Mouse (Mus musculus) thymus, postnatal 4 days (tissue): ENCODE measurements around the gene Fam89a.
A peak's percentile ranks its signal among the peaks of the same experiment; 100 is the strongest.

Experiments
- DNase-seq: peaks from one replicate; pipeline ENCODE4 v3.0.0; 2021

Fam89a gene

DNA sequence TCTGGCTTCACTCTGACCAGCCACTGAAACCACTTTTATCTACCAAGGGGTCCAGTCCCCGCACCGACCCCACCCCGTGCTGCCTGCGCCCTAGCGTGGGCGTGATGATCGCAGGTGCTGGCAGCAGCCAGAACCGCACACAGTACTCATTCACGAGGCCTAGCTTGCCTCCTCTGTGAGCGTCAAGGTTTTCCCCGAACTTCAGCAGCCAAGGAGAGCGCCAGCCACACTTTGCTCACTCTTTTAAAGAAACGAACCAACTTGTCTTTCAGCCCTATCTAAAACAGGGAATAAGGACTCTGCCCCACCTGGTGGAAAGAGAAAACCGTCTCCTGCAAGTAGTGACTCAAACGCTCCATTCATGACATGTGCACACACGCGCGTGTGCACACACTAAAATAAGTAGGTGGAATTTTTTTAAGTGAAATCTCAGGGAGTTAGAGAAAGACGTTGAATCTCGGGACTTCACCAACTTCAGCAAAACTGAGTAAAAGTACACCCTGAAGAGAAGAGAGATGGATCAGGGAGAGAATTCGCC lies 762 bp upstream of the Fam89a start:
- no peak for DNase-seq

DNA sequence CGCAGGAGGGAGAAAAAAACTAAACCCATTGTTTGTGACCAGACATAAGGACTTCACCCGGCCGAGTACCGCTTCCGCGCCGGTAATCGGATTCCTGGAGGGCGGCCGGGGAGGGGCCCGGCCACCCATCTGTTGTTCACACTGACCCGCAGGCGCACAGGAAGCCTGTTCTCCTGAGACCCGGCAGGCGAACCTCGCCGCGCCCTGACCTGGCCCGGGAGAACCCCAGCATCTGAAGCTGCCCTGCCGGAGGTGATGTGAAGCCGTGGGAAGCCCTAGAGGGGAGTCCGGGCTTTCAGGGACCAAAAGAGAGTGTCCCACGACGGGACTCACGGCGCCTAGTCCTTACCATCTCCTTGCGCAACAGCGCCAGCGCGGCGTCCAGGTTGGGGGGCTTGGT lies 441 bp downstream of the Fam89a start:
- DNase-seq: peak; percentile 25

DNA sequence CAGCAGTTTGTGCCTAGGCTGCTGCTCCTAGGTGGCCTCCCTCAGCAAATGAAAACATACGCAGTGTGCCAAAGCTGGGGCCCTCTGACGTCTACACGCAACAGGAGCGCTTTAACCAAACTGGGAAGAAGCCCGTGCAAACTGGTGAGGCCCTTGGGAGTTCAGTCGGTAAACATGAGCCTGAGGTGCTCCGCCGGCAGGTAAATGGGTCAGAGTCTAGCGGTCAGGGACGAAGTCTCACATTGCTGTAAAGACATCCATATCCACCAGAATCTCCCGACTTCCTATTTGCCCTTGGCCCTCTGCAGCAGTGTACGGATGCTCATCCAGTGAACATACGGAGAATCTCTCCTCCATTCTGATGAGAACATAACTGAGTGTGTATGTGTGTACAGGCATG lies 5.0 kb downstream of the Fam89a start:
- DNase-seq: no peak

DNA sequence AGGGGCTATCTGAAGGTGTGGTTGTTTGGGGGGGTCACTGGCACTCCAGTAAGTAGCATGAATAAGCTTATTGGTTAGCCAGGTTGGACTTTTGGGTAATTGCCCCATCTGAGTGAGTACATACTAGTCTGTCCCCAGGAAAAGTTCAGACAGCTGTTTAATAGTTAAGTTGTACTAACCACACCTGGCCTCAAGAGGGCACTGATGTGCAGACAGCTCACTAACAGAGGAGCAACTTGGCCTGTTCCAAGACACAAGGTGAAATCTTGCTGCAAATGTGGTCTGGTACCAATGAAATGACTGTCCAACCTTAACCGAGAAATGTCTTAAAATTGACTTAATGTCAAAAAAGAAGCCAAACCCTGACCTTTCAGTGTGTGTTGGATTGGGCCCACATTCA lies 12.4 kb downstream of the Fam89a start:
- peak; percentile 63 for DNase-seq

DNA sequence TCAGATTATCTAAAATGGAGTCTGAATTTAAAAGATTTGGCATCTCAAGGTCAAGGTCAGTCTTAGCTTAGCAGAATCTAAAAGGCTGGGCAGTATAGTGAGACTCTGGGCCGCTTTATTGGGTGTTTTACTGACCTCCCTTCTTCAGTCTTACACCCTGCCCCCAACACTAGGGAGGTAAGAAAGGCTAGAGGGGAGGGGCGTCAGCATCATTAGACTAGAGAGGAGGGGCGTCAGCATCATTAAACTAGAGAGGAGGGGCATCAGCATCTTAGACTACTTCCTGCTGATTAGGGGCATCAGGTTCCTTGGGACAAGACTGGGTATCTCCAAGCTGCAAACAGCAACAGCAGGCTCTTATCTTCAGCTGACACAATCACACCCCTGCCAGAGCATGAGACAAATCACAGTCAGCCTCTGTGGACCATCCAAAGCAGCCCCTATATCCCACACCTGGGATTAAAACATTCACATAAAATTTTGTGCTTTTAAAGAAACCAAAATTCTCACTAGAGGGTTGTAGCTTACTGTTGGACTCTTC lies 16.2 kb downstream of the Fam89a start:
- DNase-seq: no peak

DNA sequence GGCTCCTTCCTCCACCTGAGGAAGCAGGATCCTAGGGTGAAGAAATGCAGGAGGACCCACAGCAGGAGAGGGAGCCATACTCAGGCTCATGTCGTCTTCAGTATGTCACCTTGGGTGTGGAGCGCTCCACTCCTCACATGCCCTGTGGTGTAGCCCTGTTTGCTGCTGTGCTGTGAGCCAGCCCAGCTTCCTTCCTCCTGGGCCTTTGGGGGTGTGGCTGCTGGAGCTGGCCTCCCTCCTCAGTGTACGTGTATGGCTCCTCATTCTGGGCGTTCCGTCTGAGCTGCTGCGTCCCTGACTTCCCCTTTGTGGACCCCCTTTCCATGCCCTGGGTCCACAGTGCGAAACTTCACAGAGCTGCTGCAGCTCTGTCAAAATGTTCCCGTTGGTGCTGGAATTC lies 18.8 kb downstream of the Fam89a start:
- DNase-seq: no peak

DNA sequence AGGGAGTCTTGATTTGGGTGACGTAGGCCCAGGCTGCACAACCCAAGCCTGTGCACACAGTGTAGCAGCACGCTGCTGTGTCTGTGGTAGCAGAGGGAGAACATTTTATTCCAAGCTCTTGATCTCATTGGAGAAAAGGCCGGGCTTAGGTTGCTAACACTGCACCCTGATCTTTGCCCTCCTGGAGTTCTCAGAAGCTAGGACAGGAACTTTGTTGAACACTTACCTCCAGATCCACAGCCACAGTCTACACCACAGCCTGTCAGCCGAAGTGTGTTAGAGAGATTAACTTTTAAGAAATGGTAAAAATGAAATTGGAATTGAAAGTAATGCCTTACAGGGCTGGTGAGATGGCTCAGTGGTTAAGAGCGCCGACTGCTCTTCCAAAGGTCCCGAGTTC lies 27.3 kb downstream of the Fam89a start:
- DNase-seq: no peak

DNA sequence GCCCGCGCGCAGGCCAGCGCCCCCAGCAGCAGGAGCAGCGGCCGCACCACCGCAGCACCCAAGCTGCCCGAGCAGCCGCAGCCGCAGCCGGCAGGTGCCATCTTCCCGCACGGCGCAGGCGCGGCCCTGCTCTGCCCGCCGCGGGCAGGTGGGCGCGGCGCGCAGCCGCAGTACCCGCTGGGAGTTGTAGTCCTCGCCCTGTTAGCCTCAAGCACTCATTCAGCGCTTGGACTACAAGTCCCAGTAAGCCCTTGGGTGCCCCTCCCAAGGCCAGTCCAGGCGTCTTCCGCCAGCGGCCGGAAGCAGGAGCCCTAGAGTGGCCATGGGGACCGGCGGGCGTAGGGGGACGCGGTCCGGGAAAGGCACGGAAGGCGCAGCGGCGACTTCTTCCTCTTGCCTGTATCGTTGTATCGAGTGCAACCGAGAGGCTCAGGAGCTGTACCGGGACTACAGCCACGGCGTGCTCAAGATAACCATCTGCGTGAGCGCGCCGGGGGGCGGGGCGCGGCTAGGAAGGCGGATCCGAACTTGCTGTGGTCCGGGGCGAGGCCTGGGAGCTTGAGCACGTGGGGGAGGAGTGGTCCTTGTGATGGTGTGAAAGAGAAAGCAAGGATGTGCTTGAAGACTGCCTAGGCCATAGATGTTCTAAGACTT lies 29.6 kb downstream of the Fam89a start, which contains the start of the genes Ttc13 and Arv1:
Gene Ttc13, minus strand, starts transcription at position 122 of the 654 bp plus-strand sequence.
Gene Arv1, plus strand, starts transcription at position 278 of the 654 bp plus-strand sequence.
- DNase-seq: peak; percentile 97

DNA sequence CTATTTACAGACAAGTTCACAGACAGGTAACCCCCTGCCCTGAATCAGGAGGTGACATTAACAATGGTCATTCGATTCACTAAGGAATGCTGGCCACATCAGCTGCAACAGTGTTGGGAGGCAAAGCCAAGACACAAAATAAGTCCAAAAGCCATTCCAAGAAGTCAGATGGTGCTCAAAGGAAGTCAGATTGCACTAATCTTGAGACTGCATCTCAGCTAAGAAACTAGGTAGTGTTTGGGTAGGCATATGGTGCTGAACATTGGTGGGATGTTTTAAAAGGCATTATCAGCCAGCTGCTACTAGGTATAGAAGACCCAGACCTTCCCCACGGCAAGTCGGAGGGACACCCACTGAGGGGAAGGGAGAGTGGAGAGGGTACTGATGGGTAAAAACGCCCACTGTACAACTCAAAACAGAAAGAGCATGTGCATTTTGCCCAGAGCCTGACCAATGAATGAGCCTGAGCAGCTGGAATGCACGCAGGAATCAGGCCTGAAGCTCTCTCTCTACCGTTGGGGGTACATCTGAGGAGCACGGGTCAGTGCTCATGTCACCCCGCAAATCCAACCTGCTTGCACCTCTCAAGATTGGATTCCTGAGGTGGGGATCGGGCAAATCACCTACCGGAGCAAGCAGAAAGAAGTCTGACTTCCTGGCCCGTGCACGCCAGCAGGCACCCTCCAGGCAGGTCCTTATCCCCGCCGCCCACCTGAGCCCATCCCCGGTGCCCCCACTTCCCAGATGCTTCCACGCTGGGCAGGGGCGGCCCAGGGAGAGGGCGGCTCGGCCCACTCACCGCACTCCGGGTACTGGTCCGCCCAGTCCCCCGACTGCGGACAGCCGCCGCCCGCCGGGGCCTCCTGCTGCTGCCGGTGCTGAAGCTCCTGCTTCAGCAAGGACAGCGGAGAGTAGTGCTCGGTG lies 30.4 kb downstream of the Fam89a start:
- DNase-seq: peak; percentile 29

DNA sequence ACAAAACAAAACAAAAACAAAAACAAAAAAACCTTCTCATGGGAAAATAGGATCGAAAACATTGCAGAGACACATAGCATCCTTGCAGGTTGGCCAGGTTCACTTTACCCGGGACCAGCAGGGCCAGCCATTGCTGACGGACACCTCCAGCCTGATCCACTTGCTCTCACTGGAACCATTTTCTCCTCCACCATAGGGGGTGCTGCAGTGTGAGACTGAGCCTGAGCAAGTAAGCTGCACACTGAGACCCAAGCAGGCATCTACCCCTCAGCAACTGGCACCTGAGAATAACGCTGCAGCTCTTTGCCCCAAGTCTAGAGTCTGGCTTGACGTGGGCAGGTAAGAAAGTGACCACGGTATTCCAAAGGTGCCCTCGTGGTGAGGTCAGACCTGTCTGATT lies 31.5 kb downstream of the Fam89a start:
- peak; percentile 57 for DNase-seq

DNA sequence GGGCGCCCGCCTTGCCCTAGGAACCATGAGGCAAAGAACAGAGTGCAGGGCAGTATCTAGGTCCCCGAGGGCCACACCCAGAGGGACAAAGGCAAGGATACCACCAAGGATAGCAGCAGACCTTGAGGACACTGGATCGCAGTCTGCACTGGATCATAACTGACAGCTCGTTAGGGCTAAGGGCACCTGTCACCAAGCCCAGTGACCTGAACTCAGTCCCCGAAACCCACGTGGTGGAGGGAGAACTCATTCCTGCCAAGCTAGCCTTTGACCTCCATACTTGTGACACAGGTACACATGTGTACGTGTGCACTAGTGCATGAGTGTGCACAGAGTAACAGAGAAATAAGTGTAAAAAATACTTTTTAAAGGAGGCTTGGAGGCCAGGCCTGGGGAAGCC lies 35.9 kb downstream of the Fam89a start:
- peak; percentile 30 for DNase-seq

DNA sequence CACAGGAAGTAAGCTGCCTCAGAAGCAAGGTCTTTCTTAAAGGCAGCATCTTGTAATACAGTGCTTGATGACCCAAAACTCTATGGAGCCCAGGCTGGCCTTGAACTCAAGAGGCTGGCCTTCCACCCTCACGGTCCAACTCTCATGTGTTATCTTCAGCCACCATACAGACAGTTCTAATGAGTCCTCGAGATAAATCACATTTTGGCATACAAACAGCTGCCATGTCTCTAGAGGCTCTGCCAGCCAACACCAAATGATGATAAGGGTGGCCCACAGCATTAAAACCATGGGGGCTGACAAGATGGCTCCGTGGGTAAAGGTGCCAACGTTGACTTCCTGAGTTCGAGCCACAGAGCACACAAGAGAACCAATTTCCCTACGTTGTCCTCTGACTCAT lies 38.4 kb downstream of the Fam89a start:
- no peak for DNase-seq

DNA sequence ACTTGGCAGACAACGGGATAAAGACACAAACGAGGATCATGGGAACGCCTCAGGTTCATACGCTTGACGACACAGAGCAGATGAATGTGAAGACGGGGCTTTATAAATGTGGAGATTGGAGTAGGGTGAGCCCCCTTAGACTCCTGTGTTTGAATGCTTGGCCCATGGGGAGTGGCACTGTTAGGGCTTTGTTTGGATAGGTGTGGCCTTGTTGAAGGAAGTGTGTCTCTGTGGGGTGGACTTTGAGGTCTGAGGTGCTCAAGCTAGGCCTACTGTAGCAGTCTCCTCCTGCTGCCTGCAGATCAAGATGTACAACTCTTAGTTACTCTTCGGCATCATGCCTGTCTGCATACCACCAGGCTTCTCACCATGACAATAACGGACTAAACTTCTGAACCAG lies 45.8 kb downstream of the Fam89a start:
- DNase-seq: no peak

DNA sequence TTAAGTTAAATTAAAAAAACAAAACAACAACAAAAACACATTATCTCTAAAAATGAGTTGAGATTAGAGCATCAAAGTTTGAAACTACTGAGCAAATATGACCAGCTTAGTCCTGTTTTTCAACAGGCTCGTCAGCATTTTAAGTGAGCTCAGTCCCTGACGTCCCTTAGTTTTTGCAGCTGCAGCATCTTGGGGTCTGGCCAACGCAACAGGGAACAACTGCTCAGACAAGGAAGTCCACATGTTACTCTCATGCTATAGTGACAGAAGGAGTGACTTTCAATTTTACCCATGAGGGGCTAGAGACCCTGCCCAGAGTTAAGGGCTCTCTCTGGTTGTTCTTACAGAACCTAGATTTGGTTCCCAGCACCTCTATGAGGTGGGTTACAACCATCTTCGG lies 47.3 kb downstream of the Fam89a start:
- DNase-seq: no peak

DNA sequence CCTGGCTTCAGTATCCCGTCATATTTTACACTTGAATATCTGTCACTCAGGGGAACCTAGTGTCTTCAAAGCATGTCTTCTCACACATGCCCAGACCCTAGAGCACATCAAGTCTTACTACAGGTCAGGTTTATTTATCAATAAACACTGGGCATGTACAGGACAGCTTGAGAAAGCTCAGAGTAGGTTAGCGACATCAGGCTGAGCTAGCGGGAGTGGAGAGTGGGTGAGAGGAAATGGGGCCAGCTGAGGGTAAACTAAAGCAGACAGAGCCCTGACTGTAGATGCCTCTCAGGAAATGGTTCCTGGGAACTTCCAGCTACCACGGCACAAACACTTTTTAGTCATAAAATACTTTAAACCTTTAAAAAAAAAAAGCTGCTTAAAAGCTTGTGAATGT lies 48.1 kb downstream of the Fam89a start:
- DNase-seq: peak; percentile 64

DNA sequence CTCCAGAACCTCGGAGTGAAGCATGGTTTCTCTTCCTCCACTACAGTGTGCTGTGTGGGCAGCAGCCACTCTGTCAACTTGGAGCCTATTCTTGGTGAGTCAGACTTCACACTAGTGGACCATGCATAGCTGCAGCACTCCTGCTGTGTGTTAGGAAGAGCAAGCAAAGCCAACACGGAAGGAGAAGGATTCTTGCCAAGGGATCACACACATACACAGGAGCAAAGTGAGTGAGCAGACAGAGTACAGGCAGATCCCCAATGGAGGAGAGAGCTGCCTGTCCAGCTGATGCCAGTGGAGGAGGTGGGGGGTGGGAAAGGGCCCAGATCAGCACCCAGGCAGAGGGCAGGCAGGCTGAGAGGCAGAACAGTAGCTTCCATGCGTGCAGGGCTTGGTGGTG lies 49.4 kb downstream of the Fam89a start:
- peak; percentile 33 for DNase-seq

DNA sequence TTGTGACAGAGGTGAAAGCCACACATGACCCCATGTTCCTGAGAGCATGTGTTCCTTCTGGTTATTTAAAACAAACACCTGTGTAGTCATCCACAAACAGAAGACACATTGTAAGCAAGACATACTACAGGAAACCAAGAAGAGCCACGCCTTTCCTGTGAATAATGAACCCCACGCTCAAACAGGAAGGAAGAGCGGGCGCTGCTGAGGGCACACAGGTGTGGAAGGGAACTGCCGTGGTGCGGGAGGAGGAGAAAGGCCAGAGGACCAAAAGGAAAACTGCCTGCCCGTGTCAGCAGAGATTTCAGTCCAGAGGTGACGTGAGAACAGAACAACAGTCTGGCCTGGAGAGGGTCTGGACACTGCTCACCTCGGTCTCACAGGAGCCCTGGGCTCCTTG lies 50.6 kb downstream of the Fam89a start:
- DNase-seq: peak; percentile 78

DNA sequence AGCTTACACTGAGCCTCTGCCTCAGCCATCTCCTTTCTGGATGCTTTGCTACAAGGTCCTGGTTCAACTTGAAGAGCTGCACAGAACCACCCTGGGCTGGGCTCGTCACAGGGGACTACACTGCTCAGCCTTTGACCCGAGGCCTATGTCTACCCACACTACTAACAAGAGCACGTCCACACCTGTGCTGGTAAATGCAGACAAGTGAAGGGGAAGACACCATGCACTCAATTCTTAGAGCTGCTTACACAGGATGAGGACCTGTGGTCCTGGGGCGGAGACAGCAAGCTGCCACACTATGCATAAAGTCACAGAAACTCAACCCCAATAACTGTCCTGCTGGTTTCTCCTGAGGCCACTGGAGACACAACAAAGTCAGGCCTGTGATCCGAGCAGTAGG lies 51.4 kb downstream of the Fam89a start:
- peak; percentile 51 for DNase-seq

DNA sequence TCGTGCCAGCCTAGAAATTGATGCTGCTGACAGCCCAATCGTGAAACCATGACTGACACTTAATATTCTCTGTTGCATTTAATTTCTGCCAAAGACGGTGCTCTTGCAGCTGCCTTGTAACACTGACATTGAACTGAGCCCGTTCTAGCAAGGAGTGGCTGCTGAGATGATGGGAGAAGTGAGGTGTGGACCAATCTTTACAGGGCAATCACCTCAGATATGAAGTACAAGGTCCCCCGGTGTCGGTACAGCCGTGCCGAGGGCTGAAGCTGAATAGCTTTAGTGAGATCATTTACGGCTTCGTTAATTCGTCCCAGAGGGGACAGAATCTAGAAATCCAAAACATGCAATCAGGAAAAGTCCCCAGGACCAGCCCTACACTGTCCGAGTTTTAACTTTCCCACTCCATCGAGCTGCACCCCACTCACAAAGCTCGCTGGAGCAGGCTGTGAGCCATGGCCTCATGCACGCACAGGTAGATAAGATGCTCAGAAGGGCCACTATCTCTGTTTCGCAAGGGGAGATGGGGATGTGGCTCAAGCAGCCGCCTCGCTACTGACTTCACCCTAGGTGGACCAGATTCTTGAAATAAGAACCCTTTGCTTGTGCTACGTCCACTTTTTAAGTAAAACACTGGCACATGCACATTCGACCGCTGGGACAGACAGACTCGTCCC lies 56.1 kb downstream of the Fam89a start:
- no peak for DNase-seq

DNA sequence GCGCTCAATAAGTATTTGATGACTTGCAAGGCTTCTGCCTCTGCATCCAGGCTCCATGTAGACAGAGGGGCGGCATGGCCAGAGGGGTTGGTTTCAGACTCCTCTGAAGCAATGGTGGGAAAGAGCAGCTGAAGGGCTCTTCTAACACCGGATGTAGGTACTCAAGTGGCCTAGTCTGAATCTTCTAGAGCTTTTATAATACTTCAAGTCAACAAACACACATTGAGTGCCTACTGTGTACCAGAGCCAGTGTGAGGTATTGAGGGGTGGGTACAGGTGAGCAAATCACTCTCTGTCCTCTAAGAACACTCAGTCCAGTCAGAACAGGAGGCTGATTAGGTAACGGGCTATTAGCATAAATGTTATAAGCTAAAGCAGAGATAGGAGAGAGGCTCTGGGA lies 59.9 kb downstream of the Fam89a start:
- DNase-seq: no peak
